Mouse (Mus musculus) embryonic facial prominence, embryonic 11.5 days (tissue): ENCODE results near the gene Atp2b4. TPM values are rescaled to one million over a fixed set of nuclear protein-coding genes. Genes with fewer than 3 reads are reported as not detected.
"Not testable (repeated sequence)": the region's sequence is repeated elsewhere in the genome, so short reads cannot be mapped to it uniquely, and the experiment has no call there.

Source experiments
- ATAC-seq: fragments of 200-750 bp; cut with Nextera tagmentation; replicated peaks from 2 replicates; pipeline ENCODE4 v1.8.0; 2017; ENCODE audit warnings: low read depth; ENCODE audit not compliant: insufficient number of reproducible peaks, low FRiP score, low TSS enrichment
- DNase-seq: peaks from one replicate; pipeline ENCODE4 v3.0.0-alpha.2; 2015; ENCODE audit warnings: low spot score
- H3K27ac ChIP-seq: fragments of 300-500 bp; sonication (generic); replicated peaks from 2 replicates; pipeline ENCODE4 v1.5.1; 2014; ENCODE audit warnings: mild to moderate bottlenecking, low read depth, low read length, control low read depth
- H3K27me3 ChIP-seq: fragments of 300-500 bp; sonication (generic); 2 replicates; pipeline ENCODE4 v1.6.1; 2014; ENCODE audit warnings: mild to moderate bottlenecking, low read length, moderate library complexity, mixed read lengths; ENCODE audit not compliant: control insufficient read depth, insufficient read depth
- H3K36me3 ChIP-seq: fragments of 300-500 bp; sonication (generic); replicated peaks from 2 replicates; pipeline ENCODE4 v1.6.1; 2014; ENCODE audit warnings: low read depth, mild to moderate bottlenecking, low read length, moderate library complexity, mixed read lengths; ENCODE audit not compliant: control insufficient read depth, insufficient read depth
- H3K4me1 ChIP-seq: fragments of 300-500 bp; sonication (generic); 2 replicates; pipeline ENCODE4 v1.6.1; 2014; ENCODE audit warnings: low read length, mixed read lengths; ENCODE audit not compliant: control insufficient read depth, insufficient read depth
- H3K4me2 ChIP-seq: fragments of 300-500 bp; sonication (generic); 2 replicates; pipeline ENCODE4 v1.6.1; 2014; ENCODE audit warnings: low read depth, mild to moderate bottlenecking, control low read depth, low read length, moderate library complexity
- H3K4me3 ChIP-seq: fragments of 300-500 bp; sonication (generic); 2 replicates; pipeline ENCODE4 v1.5.1; 2014; ENCODE audit warnings: low read depth, low read length, control low read depth
- H3K9ac ChIP-seq: fragments of 300-500 bp; sonication (generic); replicated peaks from 2 replicates; pipeline ENCODE4 v1.6.1; 2014; ENCODE audit warnings: mild to moderate bottlenecking, control low read depth, low read length
- H3K9me3 ChIP-seq: fragments of 300-500 bp; sonication (generic); replicated peaks from 2 replicates; pipeline ENCODE4 v1.6.1; 2016; ENCODE audit warnings: mild to moderate bottlenecking, low read length, inconsistent platforms, mixed read lengths; ENCODE audit not compliant: control insufficient read depth
- WGBS: fragments of 180-500 bp; shearing (Covaris S2); extraction: QIAGEN DNeasy Blood & Tissue Kit; methylation state at CpG from one replicate; pipeline ENCODE4 v1.1.7; 2014; 5-methylcytosine and 5-hydroxymethylcytosine counted together
- polyA plus RNA-seq: library from polyadenylated mRNA; unstranded; fragments of >200 nt; fragmentation: Nextera tagmentation; extraction: Ambion mirVana; gene quantifications from 2 replicates; pipeline ENCODE4 v1.2.1, GENCODE M21; 2014

Atp2b4 gene
- polyA plus RNA-seq, 1 experiment from 2014 or later = 9.9 TPM

DNA sequence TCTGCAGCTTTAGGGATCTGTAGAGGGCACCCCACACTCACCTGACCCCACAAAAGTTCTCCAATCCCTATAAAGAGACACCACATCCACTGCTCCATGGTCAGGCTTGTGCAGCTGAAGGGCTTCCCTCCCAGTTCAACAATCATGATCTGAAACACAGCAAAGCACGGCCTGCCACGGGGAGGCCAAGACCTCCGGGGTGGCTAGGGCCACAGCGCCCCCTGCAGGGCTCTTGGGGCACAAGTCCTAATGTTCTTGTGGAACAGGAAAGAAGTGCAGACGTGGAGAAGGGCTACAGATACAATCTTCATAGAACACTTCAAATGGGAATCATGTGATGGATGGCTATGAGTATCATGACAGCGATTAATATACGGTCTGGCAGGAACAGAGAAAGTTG is 84.4 kb downstream of the Atp2b4 start:
- Histone ChIP-seq H3K36me3 (no peaks in the 10 kb centered on the region), H3K4me1 (0 out of 2 replicates have a peak, but pooled peaks cover 2% of the 10 kb centered on the region), H3K9ac (no peak overlapping the region), H3K27me3 (no peaks in the 10 kb centered on the region), H3K27ac (no peak overlapping the region), H3K4me2 (no peak overlapping the region), H3K4me3 (no peak overlapping the region), H3K9me3 (no peaks in the 10 kb centered on the region)
- ATAC-seq (no peak), DNase-seq (no peak)
- WGBS = 24% methylated on average over 7 of the region's 7 CpGs

DNA sequence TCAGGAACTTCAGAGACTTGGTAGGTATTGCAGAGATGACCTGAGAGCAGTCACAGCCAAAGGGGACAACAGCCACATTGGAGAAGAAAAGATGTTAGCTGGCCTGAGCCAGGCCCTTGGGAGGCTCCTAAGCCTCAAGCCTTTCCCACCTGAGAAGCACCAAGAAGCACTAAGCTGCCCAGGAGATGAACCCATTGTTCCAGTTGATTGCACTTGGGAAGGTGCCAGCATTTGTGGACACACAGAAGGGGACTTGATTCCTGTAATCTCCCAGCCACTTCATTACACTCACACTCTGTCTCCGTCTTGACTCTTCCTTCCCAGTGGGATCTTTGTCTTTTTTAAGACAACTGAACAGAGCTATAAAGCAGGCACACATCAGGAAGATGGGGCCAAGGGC is 85.7 kb downstream of the Atp2b4 start:
- Histone ChIP-seq H3K9ac (no peak overlapping the region), H3K4me1 (0 out of 2 replicates have a peak, but pooled peaks cover 2% of the 10 kb centered on the region), H3K9me3 (no peaks in the 10 kb centered on the region), H3K4me2 (no peak overlapping the region), H3K36me3 (no peaks in the 10 kb centered on the region), H3K27ac (no peak overlapping the region), H3K27me3 (no peaks in the 10 kb centered on the region), H3K4me3 (no peak overlapping the region)
- ATAC-seq = no peak
- no peak for DNase-seq
- WGBS = 66% methylated on average over 1 of the region's 1 CpGs

DNA sequence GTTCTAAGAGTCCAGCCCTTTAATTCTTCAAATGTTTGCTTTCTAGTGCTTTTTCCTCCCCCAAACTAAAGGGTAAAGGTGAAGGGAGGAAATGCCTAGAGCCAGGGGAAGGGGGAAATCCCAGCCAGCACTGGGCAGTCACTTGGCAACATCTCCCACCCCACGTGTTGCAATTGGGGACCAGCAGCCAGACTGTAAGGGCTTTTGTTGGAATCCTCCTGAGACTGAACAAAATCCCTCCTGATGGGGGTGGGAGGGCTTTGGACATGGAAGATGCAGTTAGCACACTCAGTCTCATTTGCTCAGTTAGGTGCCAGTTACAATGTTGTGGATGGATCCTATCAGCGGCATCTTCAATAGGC is 87.9 kb downstream of the Atp2b4 start:
- H3K9ac ChIP-seq = no peak overlapping the region
- no peak overlapping the region for H3K4me3 ChIP-seq
- H3K36me3 ChIP-seq = no peaks in the 10 kb centered on the region
- DNase-seq (no peak), ATAC-seq (no peak)
- H3K27ac ChIP-seq = no peak overlapping the region
- H3K4me2 ChIP-seq = no peak overlapping the region
- H3K9me3 ChIP-seq = no peaks in the 10 kb centered on the region
- 0 out of 2 replicates have a peak, but pooled peaks cover 2% of the 10 kb centered on the region for H3K4me1 ChIP-seq
- 31% methylated on average over 2 of the region's 2 CpGs for WGBS
- H3K27me3 ChIP-seq = no peaks in the 10 kb centered on the region

DNA sequence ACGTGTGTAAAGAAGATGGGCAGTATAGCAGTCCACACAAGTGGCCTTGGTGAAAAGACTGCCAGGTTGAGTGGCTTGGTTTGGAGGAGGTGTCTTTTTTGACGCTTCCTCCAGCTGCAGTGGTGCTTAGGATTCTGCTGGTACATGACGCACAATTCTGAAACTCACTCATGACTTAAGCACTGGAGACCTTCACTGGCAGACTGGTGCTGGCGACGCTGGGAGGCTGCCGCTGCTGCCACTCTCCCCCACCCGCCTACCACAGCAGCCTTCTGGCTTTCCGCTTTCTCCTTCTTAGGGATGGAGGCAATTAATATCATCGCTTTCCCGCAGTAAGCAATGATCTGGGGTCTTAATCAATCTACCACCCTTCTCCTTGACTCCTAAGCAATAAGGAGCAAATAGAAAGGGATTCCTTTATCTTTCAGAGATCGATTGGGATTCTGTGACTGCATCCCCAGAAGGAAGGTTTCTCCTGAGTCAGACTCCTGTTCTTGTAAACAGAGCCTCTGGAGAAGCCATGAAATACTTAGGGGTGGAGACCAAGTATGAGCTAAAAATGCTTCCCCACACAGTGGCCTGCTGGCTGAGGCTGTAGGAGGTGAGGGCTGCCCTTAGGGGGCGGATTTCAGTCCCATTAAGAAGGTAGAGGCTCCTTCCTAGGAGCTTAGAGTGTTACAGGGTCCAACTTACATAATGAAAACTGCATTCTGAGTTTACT is 88.4 kb downstream of the Atp2b4 start:
- Histone ChIP-seq H3K9ac (no peak overlapping the region), H3K36me3 (no peaks in the 10 kb centered on the region), H3K4me3 (no peak overlapping the region), H3K4me1 (0 out of 2 replicates have a peak, but pooled peaks cover 2% of the 10 kb centered on the region), H3K4me2 (no peak overlapping the region), H3K9me3 (no peaks in the 10 kb centered on the region), H3K27me3 (no peaks in the 10 kb centered on the region), H3K27ac (no peak overlapping the region; the same call in 1 of the 2 replicates)
- DNase-seq (peak; percentile 37), ATAC-seq (no peak)
- WGBS = 42% methylated on average over 12 of the region's 12 CpGs

DNA sequence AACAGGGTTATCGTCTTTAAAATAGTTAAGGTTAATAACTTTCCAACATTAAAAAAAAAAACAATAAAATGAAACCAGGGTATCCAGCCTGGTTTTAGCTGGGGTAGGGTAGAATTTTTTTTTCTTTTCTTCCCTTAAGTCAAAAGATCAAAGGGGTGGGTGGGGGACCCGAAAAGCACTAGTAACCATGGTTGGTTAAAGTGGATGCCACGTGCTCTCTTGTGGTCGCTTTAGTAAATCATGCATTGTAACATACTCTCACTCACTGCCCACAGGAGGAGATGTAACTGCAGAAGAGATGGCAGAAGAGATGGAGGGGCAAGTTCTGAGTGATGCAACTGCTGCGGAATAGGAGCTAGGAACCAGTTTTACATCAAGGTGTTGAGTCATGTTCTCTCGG is 89.5 kb downstream of the Atp2b4 start:
- Histone ChIP-seq H3K27ac (no peak overlapping the region), H3K4me1 (0 out of 2 replicates have a peak, but pooled peaks cover 2% of the 10 kb centered on the region), H3K36me3 (no peaks in the 10 kb centered on the region), H3K9me3 (no peaks in the 10 kb centered on the region), H3K27me3 (no peaks in the 10 kb centered on the region), H3K4me2 (no peak overlapping the region), H3K9ac (no peak overlapping the region), H3K4me3 (no peak overlapping the region)
- WGBS = 43% methylated on average over 6 of the region's 6 CpGs
- ATAC-seq = no peak
- no peak for DNase-seq

DNA sequence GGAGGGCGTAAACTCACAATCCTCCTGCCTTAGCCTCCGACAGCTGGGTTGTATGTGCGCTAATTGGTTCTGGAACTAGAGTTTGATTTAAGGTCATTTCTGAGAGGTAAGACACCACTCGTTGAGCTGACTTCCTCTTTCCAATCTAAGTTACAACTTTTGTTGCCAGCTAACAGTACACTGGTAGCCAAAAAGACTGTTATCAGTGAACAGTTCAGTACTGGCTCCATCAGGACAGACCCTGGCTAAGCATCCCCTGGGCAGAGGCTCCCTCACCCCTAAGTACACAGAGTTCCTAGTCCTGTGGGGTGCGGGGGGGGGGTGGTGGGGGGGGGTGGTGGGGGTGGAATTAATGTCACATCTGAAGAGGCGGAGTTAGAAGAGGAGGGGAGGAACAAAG is 89.9 kb downstream of the Atp2b4 start:
- Histone ChIP-seq H3K9ac (no peak overlapping the region), H3K4me1 (0 out of 2 replicates have a peak, but pooled peaks cover 2% of the 10 kb centered on the region), H3K9me3 (no peaks in the 10 kb centered on the region), H3K27me3 (no peaks in the 10 kb centered on the region), H3K36me3 (no peaks in the 10 kb centered on the region), H3K4me2 (no peak overlapping the region), H3K4me3 (no peak overlapping the region), H3K27ac (no peak overlapping the region)
- 62% methylated on average over 6 of the region's 6 CpGs for WGBS
- ATAC-seq (no peak), DNase-seq (no peak)

DNA sequence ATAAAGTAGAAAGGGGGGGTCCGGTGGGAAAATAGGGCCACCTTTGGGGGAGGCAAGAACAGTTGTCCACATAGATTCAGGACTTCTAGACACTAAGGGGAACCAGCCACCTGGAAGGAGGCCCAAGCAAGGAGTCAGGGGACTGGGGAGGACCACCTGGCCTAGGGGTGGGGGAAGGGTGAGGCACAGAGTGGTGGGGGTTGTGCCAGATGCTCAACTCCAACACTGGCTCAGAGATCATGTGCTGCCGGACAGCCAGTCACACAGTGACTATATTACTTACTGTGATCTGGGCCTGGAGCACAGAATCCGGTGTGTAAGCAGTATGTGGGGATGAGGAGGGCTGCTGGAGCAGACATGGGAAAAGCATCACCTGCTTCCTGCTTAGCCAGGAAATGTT is 91.5 kb downstream of the Atp2b4 start:
- DNase-seq (no peak), ATAC-seq (0 out of 2 replicates have a peak, but pooled peaks have one; percentile 50)
- Histone ChIP-seq H3K4me3 (no peak overlapping the region), H3K9ac (no peak overlapping the region), H3K9me3 (no peaks in the 10 kb centered on the region), H3K4me1 (0 out of 2 replicates have a peak, but pooled peaks cover 2% of the 10 kb centered on the region), H3K4me2 (no peak overlapping the region), H3K27ac (no peak overlapping the region), H3K36me3 (no peaks in the 10 kb centered on the region), H3K27me3 (no peaks in the 10 kb centered on the region)
- WGBS = 73% methylated on average over 3 of the region's 3 CpGs

DNA sequence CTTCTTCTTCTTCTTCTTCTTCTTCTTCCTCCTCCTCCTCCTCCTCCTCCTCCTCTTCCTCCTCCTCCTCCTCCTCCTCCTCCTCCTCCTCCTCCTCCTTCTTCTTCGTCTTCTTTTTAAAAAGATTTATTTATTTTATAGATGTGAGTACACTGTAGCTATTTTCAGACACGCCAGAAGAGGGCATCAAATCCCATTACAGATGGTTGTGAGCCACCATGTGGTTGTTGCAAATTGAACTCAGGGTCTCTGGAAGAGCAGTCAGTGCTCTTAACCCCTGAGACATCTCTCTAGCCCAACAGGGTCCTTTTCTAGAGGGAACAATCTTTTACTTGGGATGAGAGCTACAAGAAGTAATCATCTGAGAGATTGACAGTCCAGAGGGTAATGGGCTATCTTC is 99.0 kb downstream of the Atp2b4 start:
- not testable (repeated sequence) for H3K9me3 ChIP-seq, H3K4me2 ChIP-seq, H3K27ac ChIP-seq, H3K36me3 ChIP-seq, H3K9ac ChIP-seq, H3K4me3 ChIP-seq, ATAC-seq, DNase-seq, H3K4me1 ChIP-seq, H3K27me3 ChIP-seq
- WGBS = 8% methylated on average over 1 of the region's 2 CpGs
